Mouse (Mus musculus): ENCODE results near the gene F5.

DNA sequence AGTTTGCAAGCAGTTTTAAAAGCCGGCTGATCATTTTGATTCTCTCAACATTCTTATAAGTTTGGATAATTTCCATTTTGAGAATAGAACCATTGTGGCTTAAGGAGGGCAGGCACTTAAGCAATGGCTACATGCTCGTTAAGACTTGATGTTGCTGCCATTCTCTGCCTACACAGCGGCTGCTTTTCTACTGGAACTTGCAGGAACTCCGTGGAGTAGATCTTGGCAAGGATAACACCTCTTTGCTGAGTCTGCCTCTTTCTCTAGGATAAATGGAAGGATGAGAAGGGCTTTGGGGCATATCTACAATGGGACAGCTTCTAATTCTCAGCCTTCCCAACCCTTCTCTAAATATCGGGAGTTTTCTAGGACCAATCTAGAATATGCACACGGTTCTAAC lies 36.0 kb upstream of the F5 start:
- TF ChIP-seq EP300 (IDR thresholded peaks at IDR 0.05; ENCODE audit: low read depth) (no peak), CTCF (IDR thresholded peaks at IDR 0.05; ENCODE audit: low read depth) (no peak)
